Mouse (Mus musculus) heart, postnatal 0 days (tissue): ENCODE measurements around the gene Atxn7l1.

Experiments used
- CTCF ChIP-seq: IDR thresholded peaks from 2 replicates; pipeline ENCODE4 v1.5.1; 2016; ENCODE audit warnings: antibody characterized with exemption, control low read depth, low read depth
- EP300 ChIP-seq: IDR thresholded peaks from 2 replicates; pipeline ENCODE4 v1.6.1; 2016; ENCODE audit warnings: antibody characterized with exemption, low read depth

GRCm38 (mm10) chr12:33255256-33255655 lies 107.8 kb downstream of the Atxn7l1 start:
- TF ChIP-seq EP300 = no peak
- TF ChIP-seq CTCF = no peak
